Mouse (Mus musculus): ENCODE measurements at regions not wholly inside any gene's neighbourhood (a gene's known extent, or its start where the extent isn't known, plus 50 kb on each side); places are given as distances from the start of the nearest gene placed in this dataset.
A peak's percentile ranks its signal among the peaks of the same experiment; 100 is the strongest.

DNA sequence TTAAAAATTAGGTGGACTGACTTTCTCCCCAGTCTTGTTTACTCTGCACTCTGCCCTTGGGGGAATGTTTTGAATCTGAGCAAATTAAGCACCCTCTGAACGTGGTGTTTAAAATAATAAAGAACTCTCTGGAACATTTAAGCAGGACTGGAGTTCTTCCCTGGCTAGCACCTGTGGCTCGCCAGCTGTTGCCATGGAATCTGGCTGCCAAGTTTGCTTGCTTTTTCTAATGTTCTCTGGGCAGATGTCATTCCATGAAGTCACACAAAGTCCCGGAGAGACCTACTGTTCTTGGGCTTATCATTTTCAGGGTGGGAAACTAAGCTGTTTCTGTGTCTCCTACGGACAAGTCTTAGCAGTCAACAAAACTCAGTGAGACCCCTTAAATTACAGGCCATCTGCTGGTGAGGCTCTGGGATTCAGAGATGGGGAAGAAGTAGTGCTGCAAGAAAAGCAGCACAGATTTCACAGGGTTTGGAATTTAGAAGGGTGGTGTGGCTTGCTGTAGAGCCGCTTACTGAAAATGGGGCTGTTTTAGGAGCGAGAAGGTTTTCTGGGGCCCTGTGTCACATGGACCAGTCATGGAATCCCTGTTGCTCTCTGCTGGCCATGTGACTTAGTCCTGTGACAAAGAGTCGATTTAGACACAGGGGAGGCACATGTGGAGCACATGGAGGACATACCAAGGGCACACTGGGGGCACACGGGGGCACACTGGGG is 98.7 kb downstream of the Gas1 start:
- Histone ChIP-seq H3K27ac (no peak overlapping the region), H3K36me3 (replicated peaks; ENCODE audit: control insufficient read depth, insufficient read depth, low read depth) (no peaks in the 10 kb centered on the region), H3K9ac (replicated peaks) (no peak overlapping the region), H3K4me3 (ENCODE audit: insufficient read depth in 1 of 2, low read depth in 2 of 2, low read length in 2 of 2) (no peak overlapping the region), H3K9me3 (ENCODE audit: control insufficient read depth, low read length) (no peaks in the 10 kb centered on the region), H3K27me3 (ENCODE audit: control insufficient read depth, insufficient read depth, low read length) (no peaks in the 10 kb centered on the region), H3K4me2 (ENCODE audit: low read depth) (no peak overlapping the region), H3K4me1 (replicated peaks; ENCODE audit: control insufficient read depth in 2 of 2, insufficient read depth in 2 of 2, low read length in 1 of 2) (no peaks in the 10 kb centered on the region)
- no peak for TF ChIP-seq CTCF (IDR thresholded peaks at IDR 0.05; ENCODE audit: low read depth)
- TF ChIP-seq EP300 (IDR thresholded peaks at IDR 0.05; ENCODE audit: low read depth): no peak
- no peak for DNase-seq (ENCODE audit: low read depth in 3 of 3, low spot score in 3 of 3)
- ATAC-seq (ENCODE audit: insufficient read depth): no peak
- 59% methylated on average over 8 of the region's 8 CpGs for WGBS (ENCODE audit: insufficient replicate concordance)

DNA sequence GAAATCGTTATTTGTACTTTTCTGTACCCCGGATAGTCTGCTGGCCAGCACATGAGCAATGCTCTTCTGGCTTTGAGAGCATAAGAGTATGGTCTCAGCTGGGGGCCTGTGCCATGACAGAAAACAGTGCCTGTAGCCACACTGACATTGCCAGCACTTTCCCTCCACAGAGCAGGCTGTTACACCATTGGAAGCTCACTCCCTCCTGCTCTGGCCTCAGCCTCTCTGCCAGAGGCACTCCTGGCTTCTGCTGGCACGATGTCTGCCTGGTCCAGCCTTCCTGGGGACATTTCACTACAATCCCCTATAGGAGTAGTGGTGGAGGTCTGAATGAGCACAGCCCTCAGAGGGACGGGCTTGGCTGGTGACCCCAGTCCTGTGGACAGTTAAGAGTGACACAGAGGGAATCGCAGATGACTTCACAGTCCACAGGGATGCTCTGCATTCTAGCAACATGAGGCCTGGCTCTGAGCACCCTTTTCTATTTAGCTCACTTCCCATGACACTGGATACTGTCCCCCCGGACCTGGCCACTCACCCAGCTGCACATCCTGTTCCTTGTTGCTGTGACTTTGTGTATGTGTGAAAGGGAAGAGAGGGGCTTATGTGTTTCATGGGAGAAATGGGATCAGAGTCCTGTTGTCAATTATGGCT is 100.9 kb downstream of the Gas1 start:
- WGBS (ENCODE audit: insufficient replicate concordance): 54% methylated on average over 6 of the region's 6 CpGs
- H3K9me3 ChIP-seq (ENCODE audit: control insufficient read depth, low read length): no peaks in the 10 kb centered on the region

DNA sequence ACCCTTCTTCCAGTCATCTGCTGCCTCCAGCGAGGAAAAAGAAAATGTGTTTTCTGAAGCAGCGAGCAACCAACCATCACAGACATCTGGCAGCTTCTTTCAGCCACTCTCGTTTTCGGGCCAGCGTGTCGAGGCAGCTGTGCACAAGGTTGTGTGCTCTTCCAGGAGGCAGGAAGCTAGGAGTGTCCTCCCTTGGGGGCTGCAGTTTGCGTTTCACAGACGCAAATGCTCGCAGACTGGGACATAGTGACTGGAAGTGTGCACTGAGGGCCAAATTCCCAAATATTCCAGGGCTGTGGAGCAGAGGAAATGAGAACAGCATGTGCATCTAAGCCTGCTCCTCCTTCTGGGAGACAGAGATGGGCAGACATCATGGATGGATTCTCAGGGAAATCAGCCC is 105.6 kb downstream of the Gas1 start:
- H3K27ac ChIP-seq: no peak overlapping the region
- no peak overlapping the region for H3K9ac ChIP-seq (replicated peaks)
- H3K4me3 ChIP-seq (ENCODE audit: insufficient read depth in 1 of 2, low read depth in 2 of 2, low read length in 2 of 2): no peak overlapping the region
- no peaks in the 10 kb centered on the region for H3K9me3 ChIP-seq (ENCODE audit: control insufficient read depth, low read length)
- DNase-seq (ENCODE audit: low read depth in 3 of 3, low spot score in 3 of 3) (no peak), ATAC-seq (ENCODE audit: insufficient read depth) (no peak)
- no peak overlapping the region for H3K4me2 ChIP-seq (ENCODE audit: low read depth)
- no peaks in the 10 kb centered on the region for H3K4me1 ChIP-seq (replicated peaks; ENCODE audit: control insufficient read depth in 2 of 2, insufficient read depth in 2 of 2, low read length in 1 of 2)
- TF ChIP-seq EP300 (IDR thresholded peaks at IDR 0.05; ENCODE audit: low read depth): no peak
- no peak for TF ChIP-seq CTCF (IDR thresholded peaks at IDR 0.05; ENCODE audit: low read depth)
- no peaks in the 10 kb centered on the region for H3K27me3 ChIP-seq (ENCODE audit: control insufficient read depth, insufficient read depth, low read length)
- WGBS (ENCODE audit: insufficient replicate concordance): 60% methylated on average over 9 of the region's 9 CpGs
- H3K36me3 ChIP-seq (replicated peaks; ENCODE audit: control insufficient read depth, insufficient read depth, low read depth): no peaks in the 10 kb centered on the region

More for the DNA sequence above, 100.9 kb downstream of the Gas1 start:
- no peak overlapping the region for H3K9ac ChIP-seq (replicated peaks)
- no peak overlapping the region for H3K4me3 ChIP-seq (ENCODE audit: insufficient read depth in 1 of 2, low read depth in 2 of 2, low read length in 2 of 2)
- H3K27ac ChIP-seq: no peak overlapping the region
- no peak for TF ChIP-seq CTCF (IDR thresholded peaks at IDR 0.05; ENCODE audit: low read depth)
- no peak for TF ChIP-seq EP300 (IDR thresholded peaks at IDR 0.05; ENCODE audit: low read depth)
- no peak overlapping the region for H3K4me2 ChIP-seq (ENCODE audit: low read depth)
- DNase-seq (ENCODE audit: low read depth in 3 of 3, low spot score in 3 of 3) (no peak), ATAC-seq (ENCODE audit: insufficient read depth) (no peak)
- no peaks in the 10 kb centered on the region for H3K27me3 ChIP-seq (ENCODE audit: control insufficient read depth, insufficient read depth, low read length)
- H3K4me1 ChIP-seq (replicated peaks; ENCODE audit: control insufficient read depth in 2 of 2, insufficient read depth in 2 of 2, low read length in 1 of 2): no peaks in the 10 kb centered on the region
- H3K36me3 ChIP-seq (replicated peaks; ENCODE audit: control insufficient read depth, insufficient read depth, low read depth): no peaks in the 10 kb centered on the region

DNA sequence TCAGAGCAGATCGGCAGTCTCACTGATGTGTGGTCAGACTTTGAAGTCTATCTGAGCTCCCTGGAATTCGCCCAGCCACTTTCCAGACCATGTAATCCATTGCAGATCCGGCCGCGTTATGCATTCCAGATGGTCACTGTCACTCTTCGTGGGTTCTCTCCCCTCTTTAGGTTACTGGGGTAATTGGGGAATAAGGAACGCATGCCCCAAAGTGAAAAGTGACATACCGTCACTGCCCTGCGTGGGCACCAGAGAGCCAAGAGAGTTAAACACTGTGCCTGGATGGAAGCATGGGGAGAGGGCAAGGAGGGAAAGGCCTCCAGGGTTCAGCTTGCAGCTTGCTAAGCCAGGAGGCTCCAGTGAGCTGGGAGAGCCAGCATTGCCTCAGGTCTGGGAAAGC is 108.0 kb downstream of the Gas1 start:
- Histone ChIP-seq H3K9me3 (ENCODE audit: control insufficient read depth, low read length) (no peaks in the 10 kb centered on the region), H3K4me2 (ENCODE audit: low read depth) (no peak overlapping the region), H3K9ac (replicated peaks) (no peak overlapping the region), H3K36me3 (replicated peaks; ENCODE audit: control insufficient read depth, insufficient read depth, low read depth) (no peaks in the 10 kb centered on the region), H3K27me3 (ENCODE audit: control insufficient read depth, insufficient read depth, low read length) (no peaks in the 10 kb centered on the region), H3K27ac (no peak overlapping the region), H3K4me1 (replicated peaks; ENCODE audit: control insufficient read depth in 2 of 2, insufficient read depth in 2 of 2, low read length in 1 of 2) (no peaks in the 10 kb centered on the region), H3K4me3 (ENCODE audit: insufficient read depth in 1 of 2, low read depth in 2 of 2, low read length in 2 of 2) (no peak overlapping the region)
- no peak for ATAC-seq (ENCODE audit: insufficient read depth)
- TF ChIP-seq EP300 (IDR thresholded peaks at IDR 0.05; ENCODE audit: low read depth) (no peak), CTCF (IDR thresholded peaks at IDR 0.05; ENCODE audit: low read depth) (0 out of 2 replicates have a peak, but pooled peaks have one; percentile 6)
- 57% methylated on average over 9 of the region's 9 CpGs for WGBS (ENCODE audit: insufficient replicate concordance)
- DNase-seq (ENCODE audit: low read depth in 3 of 3, low spot score in 3 of 3): no peak

DNA sequence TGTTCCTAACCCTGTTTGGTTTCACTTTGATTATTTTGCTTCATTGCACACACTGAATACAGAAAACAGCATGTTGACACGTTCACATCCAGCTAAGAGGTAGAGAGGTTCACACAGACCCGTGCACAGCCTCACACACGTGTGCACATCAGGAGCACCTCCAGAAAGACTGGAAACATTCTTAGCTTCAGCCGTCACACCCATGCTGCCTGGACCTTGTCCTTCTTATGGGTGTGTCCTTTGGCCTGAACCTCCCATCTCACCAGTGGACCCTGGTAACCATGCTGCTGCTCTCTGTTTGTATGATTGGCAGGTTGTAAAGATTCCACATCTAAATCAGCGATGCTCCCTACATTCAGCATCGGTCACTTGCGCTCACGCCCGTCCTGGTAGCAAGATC is 109.8 kb downstream of the Gas1 start:
- TF ChIP-seq CTCF (IDR thresholded peaks at IDR 0.05; ENCODE audit: low read depth) (no peak), EP300 (IDR thresholded peaks at IDR 0.05; ENCODE audit: low read depth) (no peak)
- H3K27me3 ChIP-seq (ENCODE audit: control insufficient read depth, insufficient read depth, low read length): no peaks in the 10 kb centered on the region
- H3K4me1 ChIP-seq (replicated peaks; ENCODE audit: control insufficient read depth in 2 of 2, insufficient read depth in 2 of 2, low read length in 1 of 2): no peaks in the 10 kb centered on the region
- DNase-seq (ENCODE audit: low read depth in 3 of 3, low spot score in 3 of 3): no peak
- H3K9me3 ChIP-seq (ENCODE audit: control insufficient read depth, low read length): no peaks in the 10 kb centered on the region
- no peak for ATAC-seq (ENCODE audit: insufficient read depth)
- WGBS (ENCODE audit: insufficient replicate concordance): 65% methylated on average over 9 of the region's 9 CpGs
- H3K4me3 ChIP-seq (ENCODE audit: insufficient read depth in 1 of 2, low read depth in 2 of 2, low read length in 2 of 2): no peak overlapping the region
- no peak overlapping the region for H3K4me2 ChIP-seq (ENCODE audit: low read depth)
- H3K27ac ChIP-seq: no peak overlapping the region
- H3K36me3 ChIP-seq (replicated peaks; ENCODE audit: control insufficient read depth, insufficient read depth, low read depth): no peaks in the 10 kb centered on the region
- no peak overlapping the region for H3K9ac ChIP-seq (replicated peaks)
